Mouse (Mus musculus) heart, embryonic 12.5 days (tissue): ENCODE results near the gene Dock8. TPM values are rescaled to one million over a fixed set of nuclear protein-coding genes. Genes with fewer than 3 reads are reported as not detected.

ENCODE experiments used
- ATAC-seq: fragments of 200-750 bp; cut with Nextera tagmentation; 2 replicates; pipeline ENCODE4 v1.8.0; 2017; ENCODE audit warnings: moderate TSS enrichment, moderate library complexity; ENCODE audit not compliant: insufficient number of reproducible peaks, low FRiP score
- H3K27ac ChIP-seq: fragments of 300-500 bp; sonication (generic); 2 replicates; pipeline ENCODE4 v1.5.1; 2016; ENCODE audit warnings: mild to moderate bottlenecking, moderate library complexity; ENCODE audit not compliant: poor library complexity, severe bottlenecking
- H3K27me3 ChIP-seq: fragments of 300-500 bp; sonication (generic); replicated peaks from 2 replicates; pipeline ENCODE4 v1.6.1; 2016; ENCODE audit warnings: mild to moderate bottlenecking, moderate library complexity
- H3K36me3 ChIP-seq: fragments of 300-500 bp; sonication (generic); 2 replicates; pipeline ENCODE4 v1.6.1; 2016; ENCODE audit warnings: mild to moderate bottlenecking, moderate library complexity
- H3K4me1 ChIP-seq: fragments of 300-500 bp; sonication (generic); replicated peaks from 2 replicates; pipeline ENCODE4 v1.6.1; 2016; ENCODE audit warnings: mild to moderate bottlenecking
- H3K4me2 ChIP-seq: fragments of 300-500 bp; sonication (generic); 2 replicates; pipeline ENCODE4 v1.6.1; 2016; ENCODE audit warnings: mild to moderate bottlenecking, moderate library complexity
- H3K4me3 ChIP-seq: fragments of 300-500 bp; sonication (generic); 2 replicates; pipeline ENCODE4 v1.5.1; 2016; ENCODE audit warnings: mild to moderate bottlenecking
- H3K9ac ChIP-seq: fragments of 300-500 bp; sonication (generic); 2 replicates; pipeline ENCODE4 v1.6.1; 2016; ENCODE audit warnings: mild to moderate bottlenecking, moderate library complexity
- H3K9me3 ChIP-seq: fragments of 300-500 bp; sonication (generic); replicated peaks from 2 replicates; pipeline ENCODE4 v1.6.1; 2016; ENCODE audit warnings: mild to moderate bottlenecking, moderate library complexity
- WGBS: fragments of 180-500 bp; shearing (Covaris S2); methylation state at CpG from one replicate; pipeline ENCODE4 v1.1.7; 2016; 5-methylcytosine and 5-hydroxymethylcytosine counted together
- polyA plus RNA-seq: library from polyadenylated mRNA; unstranded; fragments of >200 nt; fragmentation: Nextera tagmentation; extraction: Ambion mirVana; gene quantifications from 2 replicates; pipeline ENCODE4 v1.2.1, GENCODE M21; 2016

Dock8 gene
- polyA plus RNA-seq, 1 experiment from 2014 or later = 3.2 TPM

DNA sequence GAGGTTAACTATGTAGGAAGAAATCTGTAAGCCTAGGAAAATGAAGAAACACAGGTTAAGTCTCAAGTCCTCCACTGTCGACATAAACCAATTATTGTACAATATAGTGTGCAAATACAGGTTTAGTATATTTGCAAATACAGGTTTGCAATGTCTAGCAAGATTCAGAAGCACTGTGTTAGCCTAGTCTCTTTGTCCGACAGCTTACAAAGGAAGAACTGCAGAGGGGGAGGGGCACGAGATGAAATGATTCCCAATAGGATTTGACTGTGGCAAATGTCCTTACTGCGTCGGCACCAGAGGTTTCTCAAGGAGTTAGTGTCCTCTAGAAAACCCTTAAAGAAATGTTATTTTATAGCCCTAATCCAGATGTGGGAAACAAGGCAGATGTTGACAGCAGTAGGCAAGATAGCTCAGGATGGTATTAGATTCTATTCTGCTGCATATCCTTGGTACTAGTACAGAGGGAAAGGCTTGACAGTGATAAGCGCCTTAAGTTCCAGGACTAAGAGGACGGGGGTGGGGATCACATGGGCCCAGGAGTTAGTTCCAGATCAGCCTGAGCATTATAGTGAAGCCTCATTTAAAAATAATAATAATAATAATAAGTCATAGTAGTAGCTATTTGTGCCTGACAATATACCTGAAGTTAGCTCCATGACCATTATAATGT lies 155.3 kb downstream of the Dock8 start:
- no peaks in the 10 kb centered on the region for H3K27me3 ChIP-seq
- H3K4me2 ChIP-seq = no peak overlapping the region
- no peak for ATAC-seq
- no peak overlapping the region for H3K9ac ChIP-seq
- no peaks in the 10 kb centered on the region for H3K9me3 ChIP-seq
- H3K4me3 ChIP-seq = no peak overlapping the region
- 64% methylated on average over 7 of the region's 7 CpGs for whole genome bisulfite sequencing
- H3K27ac ChIP-seq = no peak overlapping the region
- H3K4me1 ChIP-seq = peaks cover 25% of the 10 kb centered on the region
- H3K36me3 ChIP-seq = no peaks in the 10 kb centered on the region

DNA sequence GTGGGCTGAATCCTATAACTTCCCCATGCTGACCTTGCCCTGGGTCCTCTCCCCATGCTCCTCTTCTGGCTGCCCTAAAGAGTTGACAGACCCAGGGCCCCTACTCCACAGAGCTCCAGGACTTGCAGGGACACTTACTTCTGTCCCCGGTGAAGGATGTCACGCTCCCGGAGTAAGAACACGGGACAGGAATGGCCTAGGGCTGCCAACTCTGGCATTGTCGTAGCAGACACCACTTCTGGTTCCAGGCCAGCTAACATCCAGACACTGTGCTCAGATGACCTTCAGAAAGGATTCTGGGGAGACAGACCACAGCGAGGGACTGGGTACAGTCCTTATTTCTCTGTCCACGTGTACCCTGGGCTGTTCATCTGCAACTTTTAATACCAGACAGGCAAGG lies 155.9 kb downstream of the Dock8 start:
- no peak overlapping the region for H3K4me2 ChIP-seq

DNA sequence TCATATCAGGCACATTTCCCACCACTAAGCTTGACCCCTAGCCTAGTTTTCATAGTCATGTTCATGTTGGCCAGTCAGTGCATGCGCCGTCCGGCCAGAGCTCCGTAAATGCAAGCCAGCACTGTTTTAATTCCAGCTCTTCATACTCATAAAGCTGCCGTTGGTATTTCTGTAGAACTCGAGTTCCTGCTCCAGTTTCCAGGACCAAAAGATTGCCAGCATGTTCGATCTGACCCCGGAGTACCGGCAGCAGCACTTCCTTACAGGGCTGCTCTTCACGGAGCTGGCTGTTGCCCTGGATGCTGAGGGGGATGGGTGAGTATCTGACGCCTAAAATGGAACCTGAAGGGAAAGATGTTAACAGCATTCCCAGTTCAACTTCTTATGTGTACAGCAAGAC lies 156.4 kb downstream of the Dock8 start:
- Histone ChIP-seq H3K9ac (no peak overlapping the region; the same call in 1 of the 2 replicates), H3K4me1 (peaks cover 19% of the 10 kb centered on the region), H3K27me3 (no peaks in the 10 kb centered on the region), H3K9me3 (no peaks in the 10 kb centered on the region), H3K27ac (peak overlapping the region; percentile 21; the same call in 1 of the 2 replicates), H3K4me2 (no peak overlapping the region), H3K36me3 (no peaks in the 10 kb centered on the region), H3K4me3 (no peak overlapping the region)
- ATAC-seq = no peak
- WGBS = 65% methylated on average over 11 of the region's 11 CpGs

More for the DNA sequence above, 155.9 kb downstream of the Dock8 start:
- H3K9me3 ChIP-seq = no peaks in the 10 kb centered on the region
- no peak overlapping the region; the same call in 1 of the 2 replicates for H3K9ac ChIP-seq
- H3K36me3 ChIP-seq = no peaks in the 10 kb centered on the region
- no peak overlapping the region for H3K4me3 ChIP-seq
- no peaks in the 10 kb centered on the region for H3K27me3 ChIP-seq
- peak overlapping the region; percentile 21; the same call in 1 of the 2 replicates for H3K27ac ChIP-seq
- ATAC-seq = no peak
- H3K4me1 ChIP-seq = peaks cover 19% of the 10 kb centered on the region
- 58% methylated on average over 7 of the region's 7 CpGs for WGBS

DNA sequence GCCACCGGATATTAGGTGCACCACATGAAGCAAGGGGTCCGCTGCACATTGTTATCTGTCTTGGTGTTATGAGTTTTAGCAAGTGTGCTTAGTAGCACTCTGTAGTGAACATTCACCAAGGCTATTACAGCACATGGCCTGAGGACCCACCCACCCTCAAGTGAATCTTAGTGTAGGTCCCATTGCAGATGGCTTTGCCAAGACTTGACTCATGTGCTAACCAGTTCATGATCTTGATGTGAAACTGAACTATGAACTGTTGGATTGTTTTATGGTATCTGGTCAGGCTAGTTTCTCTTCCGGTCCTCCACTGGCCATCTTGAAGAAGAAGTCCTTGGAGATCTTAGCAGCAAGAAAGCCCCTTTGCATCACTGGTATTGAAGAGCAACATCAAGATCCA lies 162.9 kb downstream of the Dock8 start:
- H3K4me2 ChIP-seq = no peak overlapping the region
- ATAC-seq = no peak
- H3K36me3 ChIP-seq = no peaks in the 10 kb centered on the region
- H3K4me1 ChIP-seq = no peaks in the 10 kb centered on the region
- no peaks in the 10 kb centered on the region for H3K27me3 ChIP-seq
- WGBS = 82% methylated on average over 3 of the region's 3 CpGs
- no peaks in the 10 kb centered on the region for H3K9me3 ChIP-seq
- no peak overlapping the region for H3K27ac ChIP-seq
- no peak overlapping the region for H3K9ac ChIP-seq
- H3K4me3 ChIP-seq = no peak overlapping the region

DNA sequence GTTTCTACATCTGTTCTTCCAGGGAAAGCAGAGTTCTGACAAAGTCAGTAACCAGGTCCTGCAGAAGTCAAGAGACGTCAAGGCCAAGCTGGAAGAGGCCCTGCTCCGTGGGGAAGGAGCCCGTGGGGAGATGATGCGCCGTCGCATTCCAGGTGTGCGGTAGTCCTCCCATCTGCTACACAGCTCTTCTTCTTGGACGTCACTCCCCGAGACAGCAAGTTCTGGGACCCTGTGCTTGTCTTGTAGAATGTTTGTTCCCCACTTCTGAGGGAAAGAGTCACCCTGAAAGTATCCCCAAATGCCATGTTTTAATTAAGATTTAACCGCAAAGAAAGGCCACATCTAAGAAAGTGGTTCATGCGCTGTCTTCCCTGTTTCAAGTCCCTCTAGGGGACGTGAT lies 164.1 kb downstream of the Dock8 start:
- 82% methylated on average over 12 of the region's 12 CpGs for WGBS
- H3K27me3 ChIP-seq = no peaks in the 10 kb centered on the region
- no peak overlapping the region for H3K27ac ChIP-seq
- no peak overlapping the region for H3K4me2 ChIP-seq
- ATAC-seq = no peak
- H3K4me3 ChIP-seq = no peak overlapping the region
- H3K36me3 ChIP-seq = no peaks in the 10 kb centered on the region
- H3K9ac ChIP-seq = no peak overlapping the region
- H3K4me1 ChIP-seq = no peaks in the 10 kb centered on the region
- no peaks in the 10 kb centered on the region for H3K9me3 ChIP-seq

DNA sequence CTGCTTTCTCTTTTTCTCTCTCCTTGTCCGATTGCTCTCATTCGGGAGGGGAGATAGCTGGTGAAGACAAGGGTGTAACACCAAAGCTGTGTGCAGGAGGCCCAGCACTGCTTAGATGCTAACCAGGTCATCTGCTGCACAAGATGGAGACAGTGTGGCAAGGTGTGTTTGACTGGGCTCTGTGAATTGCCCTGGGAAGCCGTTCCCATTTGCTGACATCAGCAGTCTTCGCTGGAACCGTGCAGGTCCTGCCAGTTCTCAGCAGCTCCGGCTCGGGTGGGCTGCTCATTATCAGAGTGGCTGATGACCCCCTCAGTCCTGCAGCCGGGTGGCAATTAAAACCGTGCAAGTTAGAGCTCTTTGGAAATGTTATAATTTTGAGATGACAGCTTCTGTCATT lies 167.1 kb downstream of the Dock8 start:
- 58% methylated on average over 9 of the region's 9 CpGs for WGBS
- H3K4me2 ChIP-seq = no peak overlapping the region
- no peak overlapping the region for H3K9ac ChIP-seq
- no peak overlapping the region for H3K27ac ChIP-seq
- H3K36me3 ChIP-seq = no peaks in the 10 kb centered on the region
- H3K9me3 ChIP-seq = no peaks in the 10 kb centered on the region
- H3K4me1 ChIP-seq = no peaks in the 10 kb centered on the region
- H3K27me3 ChIP-seq = no peaks in the 10 kb centered on the region
- no peak for ATAC-seq
- no peak overlapping the region for H3K4me3 ChIP-seq

DNA sequence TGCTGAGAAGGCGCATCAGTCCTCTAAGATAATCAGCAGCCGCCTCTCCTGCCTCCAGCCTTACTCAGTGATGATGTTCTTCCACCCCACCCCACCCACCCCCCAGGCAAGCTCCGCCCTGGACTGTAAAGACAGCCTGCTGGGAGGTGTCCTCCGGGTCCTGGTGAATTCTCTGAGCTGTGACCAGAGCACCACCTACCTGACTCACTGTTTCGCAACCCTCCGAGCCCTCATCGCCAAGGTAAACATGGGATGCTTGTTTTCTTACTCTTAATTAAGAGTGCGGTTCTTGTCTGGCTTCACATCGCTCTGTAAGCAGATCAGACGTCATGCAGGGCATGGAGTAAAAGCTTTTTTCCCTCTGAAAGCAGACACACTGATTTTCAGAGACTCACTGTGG lies 172.1 kb downstream of the Dock8 start:
- H3K4me1 ChIP-seq = no peaks in the 10 kb centered on the region
- no peaks in the 10 kb centered on the region for H3K9me3 ChIP-seq
- H3K4me3 ChIP-seq = no peak overlapping the region
- ATAC-seq = no peak
- H3K27ac ChIP-seq = no peak overlapping the region
- H3K4me2 ChIP-seq = no peak overlapping the region
- no peaks in the 10 kb centered on the region for H3K36me3 ChIP-seq
- H3K9ac ChIP-seq = no peak overlapping the region
- 57% methylated on average over 10 of the region's 10 CpGs for WGBS
- H3K27me3 ChIP-seq = no peaks in the 10 kb centered on the region

DNA sequence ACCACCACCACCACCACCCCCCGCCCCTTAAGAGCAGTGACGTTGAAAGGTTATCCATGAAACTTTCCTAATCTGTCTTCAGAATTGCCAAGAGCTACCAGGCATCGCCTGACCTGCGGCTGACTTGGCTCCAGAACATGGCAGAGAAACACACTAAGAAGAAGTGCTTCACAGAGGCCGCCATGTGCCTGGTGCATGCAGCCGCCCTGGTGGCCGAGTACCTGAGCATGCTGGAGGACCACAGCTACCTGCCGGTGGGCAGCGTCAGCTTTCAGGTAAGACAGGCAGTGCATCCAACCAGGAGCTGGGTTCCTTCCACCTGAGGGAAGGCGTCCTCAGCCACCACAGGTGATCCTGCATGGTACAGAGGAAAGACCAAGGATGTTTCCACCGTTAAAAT lies 177.4 kb downstream of the Dock8 start:
- Histone ChIP-seq H3K4me1 (peaks cover 18% of the 10 kb centered on the region), H3K4me2 (no peak overlapping the region), H3K27me3 (no peaks in the 10 kb centered on the region), H3K9ac (no peak overlapping the region), H3K9me3 (no peaks in the 10 kb centered on the region), H3K27ac (no peak overlapping the region), H3K4me3 (no peak overlapping the region), H3K36me3 (no peaks in the 10 kb centered on the region)
- ATAC-seq = no peak
- 85% methylated on average over 11 of the region's 11 CpGs for WGBS

DNA sequence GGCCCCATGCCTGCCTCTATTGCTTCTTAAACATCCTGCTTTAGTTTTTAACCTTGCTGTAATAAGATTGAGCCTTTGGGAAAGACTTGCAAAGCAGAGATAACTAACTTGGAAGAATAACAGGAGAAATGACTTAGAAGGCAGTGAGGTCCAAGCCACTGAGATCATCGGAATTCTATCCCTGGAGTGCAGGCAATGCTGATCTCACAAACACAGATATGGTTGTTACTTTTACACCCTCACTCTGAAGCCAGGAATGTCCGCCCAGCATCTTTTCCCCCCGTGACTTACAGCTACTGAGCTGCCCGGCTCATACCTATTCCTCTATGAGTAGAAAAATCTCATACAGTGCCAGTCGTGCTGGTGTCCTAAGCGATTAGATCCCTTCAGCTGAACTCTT lies 180.7 kb downstream of the Dock8 start:
- Histone ChIP-seq H3K36me3 (no peaks in the 10 kb centered on the region), H3K9ac (no peak overlapping the region)
- ATAC-seq = peak; percentile 68; the same call in 1 of the 2 replicates

DNA sequence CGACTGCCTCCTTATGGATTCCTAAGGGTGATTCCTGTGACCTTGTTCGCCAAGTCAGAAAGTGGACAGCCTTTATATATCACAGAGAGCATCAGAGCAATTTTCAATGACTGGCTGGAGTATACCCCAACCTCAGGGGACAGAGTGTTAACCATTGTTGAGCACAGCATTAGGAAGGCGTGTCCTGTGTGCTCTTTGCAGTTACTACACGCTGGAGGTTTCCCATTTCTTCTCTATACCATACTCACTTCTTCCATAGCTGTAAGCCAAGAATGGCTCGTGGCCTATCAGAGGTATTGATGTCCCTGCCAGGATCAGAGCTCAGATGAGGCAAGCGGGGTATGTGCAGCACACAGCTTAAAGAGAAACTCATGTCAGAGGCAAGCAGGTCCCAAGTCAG lies 181.2 kb downstream of the Dock8 start:
- Histone ChIP-seq H3K27ac (peak overlapping the region; percentile 75; the same call in 1 of the 2 replicates), H3K27me3 (no peaks in the 10 kb centered on the region), H3K4me3 (no peak overlapping the region), H3K9ac (no peak overlapping the region), H3K4me2 (no peak overlapping the region), H3K36me3 (no peaks in the 10 kb centered on the region), H3K9me3 (no peaks in the 10 kb centered on the region), H3K4me1 (peaks cover 20% of the 10 kb centered on the region)
- no peak for ATAC-seq
- WGBS = 73% methylated on average over 6 of the region's 6 CpGs

More for the DNA sequence above, 180.7 kb downstream of the Dock8 start:
- 33% methylated on average over 6 of the region's 6 CpGs for WGBS
- Histone ChIP-seq H3K4me3 (no peak overlapping the region), H3K4me2 (no peak overlapping the region), H3K4me1 (peaks cover 18% of the 10 kb centered on the region), H3K9me3 (no peaks in the 10 kb centered on the region), H3K27me3 (no peaks in the 10 kb centered on the region), H3K27ac (peak overlapping the region; percentile 75)

DNA sequence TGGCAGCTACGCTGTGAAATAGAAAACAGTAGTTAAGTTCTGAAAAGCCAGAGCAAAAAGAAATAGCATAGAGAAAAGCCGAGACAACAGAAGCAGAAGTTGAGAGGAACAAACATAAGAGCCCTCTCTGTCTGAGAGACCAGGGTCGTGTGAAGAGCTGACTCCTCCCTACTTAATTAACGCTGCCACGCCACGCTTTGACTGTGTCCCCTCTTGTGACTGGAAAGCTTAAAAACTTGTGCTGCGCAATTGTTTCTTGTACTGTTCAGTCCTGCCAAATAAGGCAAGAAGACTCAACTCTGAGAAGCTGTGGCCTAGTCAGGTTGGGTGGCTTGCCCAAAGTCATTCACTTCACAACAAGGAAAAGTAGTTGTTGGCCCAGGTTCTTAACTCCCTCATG lies 184.7 kb downstream of the Dock8 start:
- Histone ChIP-seq H3K9ac (no peak overlapping the region), H3K27me3 (no peaks in the 10 kb centered on the region), H3K4me3 (no peak overlapping the region), H3K4me1 (peaks cover 42% of the 10 kb centered on the region), H3K4me2 (no peak overlapping the region), H3K9me3 (no peaks in the 10 kb centered on the region), H3K36me3 (no peaks in the 10 kb centered on the region), H3K27ac (no peak overlapping the region)
- WGBS = 83% methylated on average over 7 of the region's 7 CpGs
- no peak for ATAC-seq

DNA sequence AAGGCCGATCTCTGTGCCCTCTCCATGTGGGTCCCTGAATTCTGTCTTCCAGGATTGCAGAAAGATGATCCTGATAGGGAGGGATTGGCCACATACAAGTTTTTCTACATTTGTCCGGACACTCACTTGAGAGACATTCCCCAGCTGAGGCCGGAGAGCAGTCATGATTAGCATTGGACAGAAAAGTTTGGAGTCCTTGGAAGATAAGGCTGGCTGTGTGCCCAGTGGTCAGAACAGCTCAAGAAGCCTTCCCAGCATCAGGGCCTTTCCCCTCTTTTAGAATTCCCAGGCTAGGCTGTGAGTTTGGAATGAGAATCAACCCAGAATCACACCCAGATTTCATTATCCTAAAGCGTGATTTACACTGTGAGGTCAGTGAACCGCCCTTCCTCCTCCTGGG lies 187.0 kb downstream of the Dock8 start:
- Histone ChIP-seq H3K36me3 (no peaks in the 10 kb centered on the region), H3K9me3 (no peaks in the 10 kb centered on the region), H3K27me3 (no peaks in the 10 kb centered on the region), H3K4me1 (peaks cover 27% of the 10 kb centered on the region), H3K27ac (peak overlapping the region; percentile 62), H3K4me3 (no peak overlapping the region), H3K4me2 (no peak overlapping the region), H3K9ac (no peak overlapping the region)
- ATAC-seq = no peak
- 45% methylated on average over 5 of the region's 5 CpGs for WGBS
